Mouse (Mus musculus) layer of hippocampus, postnatal 25 days (tissue): ENCODE data around the gene Hdgfl1. TPM values are rescaled to one million over a fixed set of nuclear protein-coding genes. Genes with fewer than 3 reads are reported as not detected.

Source experiments
- DNase-seq, 2 experiments: peaks; one replicate each; pipeline ENCODE4 v3.0.0; 2022; ENCODE audit warnings: mixed read lengths in 2 of 2, low spot score in 1 of 2; ENCODE audit errors: extremely low spot score in 1 of 2
- total RNA-seq, 2 experiments: library from RNA; stranded (reverse); gene quantifications; 2 replicates each; pipeline ENCODE4 v1.2.3; 2021

The Hdgfl1 gene
- not detected for total RNA-seq

DNA sequence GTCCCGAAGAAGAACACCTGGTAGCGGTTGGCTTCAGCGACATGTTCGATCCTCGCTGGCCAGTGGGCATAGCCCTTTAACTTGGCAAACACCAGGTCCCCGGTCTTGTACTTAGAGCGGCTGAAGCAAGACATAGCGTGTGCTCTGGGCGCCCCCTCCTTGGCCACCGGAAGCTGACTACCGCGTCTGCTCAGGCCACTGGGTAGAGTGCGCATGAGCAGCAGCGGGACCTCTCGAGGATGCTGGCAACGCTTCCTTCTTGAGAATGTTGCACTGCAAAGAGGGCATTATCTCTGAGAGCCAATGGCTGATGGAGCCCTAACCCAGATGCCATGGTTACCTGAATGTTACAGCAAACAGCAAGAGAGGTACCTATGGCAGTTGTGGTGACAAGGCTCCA, at the start of gene Hdgfl1:
Gene Hdgfl1, minus strand, starts transcription at position 211 of the 400 bp plus-strand sequence.
- no peak for DNase-seq

DNA sequence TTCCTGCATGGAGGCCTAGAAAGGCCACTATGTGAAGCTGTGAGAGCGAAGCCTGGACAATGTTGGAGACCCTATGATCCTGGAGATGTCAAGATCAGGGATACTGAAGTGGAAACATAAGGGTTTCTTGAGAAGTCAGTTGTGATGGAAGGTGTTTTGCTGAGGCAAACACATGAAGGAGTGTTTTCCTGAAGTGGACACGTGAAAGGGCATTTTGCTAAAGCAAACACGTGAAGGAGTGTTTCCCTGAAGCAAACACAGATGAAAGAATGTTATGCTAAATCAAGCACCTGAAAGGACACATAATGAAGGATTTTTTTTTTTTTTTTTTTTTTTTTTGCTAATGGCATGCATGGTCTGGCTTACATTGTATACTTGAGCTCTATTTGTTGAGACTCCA, 25.5 kb upstream of the Hdgfl1 start:
- DNase-seq = no peak

- DNase-seq = no peak
Measured at GRCm38 (mm10) chr13:26769424-26769823, 541 bp downstream of the Hdgfl1 start.

GRCm38 (mm10) chr13:26761966-26762803, 7.8 kb downstream of the Hdgfl1 start:
- DNase-seq = no peak

GRCm38 (mm10) chr13:26752863-26753262, 17.1 kb downstream of the Hdgfl1 start:
- DNase-seq = no peak

- DNase-seq = no peak
Measured at GRCm38 (mm10) chr13:26752414-26752813, 17.6 kb downstream of the Hdgfl1 start.

DNA sequence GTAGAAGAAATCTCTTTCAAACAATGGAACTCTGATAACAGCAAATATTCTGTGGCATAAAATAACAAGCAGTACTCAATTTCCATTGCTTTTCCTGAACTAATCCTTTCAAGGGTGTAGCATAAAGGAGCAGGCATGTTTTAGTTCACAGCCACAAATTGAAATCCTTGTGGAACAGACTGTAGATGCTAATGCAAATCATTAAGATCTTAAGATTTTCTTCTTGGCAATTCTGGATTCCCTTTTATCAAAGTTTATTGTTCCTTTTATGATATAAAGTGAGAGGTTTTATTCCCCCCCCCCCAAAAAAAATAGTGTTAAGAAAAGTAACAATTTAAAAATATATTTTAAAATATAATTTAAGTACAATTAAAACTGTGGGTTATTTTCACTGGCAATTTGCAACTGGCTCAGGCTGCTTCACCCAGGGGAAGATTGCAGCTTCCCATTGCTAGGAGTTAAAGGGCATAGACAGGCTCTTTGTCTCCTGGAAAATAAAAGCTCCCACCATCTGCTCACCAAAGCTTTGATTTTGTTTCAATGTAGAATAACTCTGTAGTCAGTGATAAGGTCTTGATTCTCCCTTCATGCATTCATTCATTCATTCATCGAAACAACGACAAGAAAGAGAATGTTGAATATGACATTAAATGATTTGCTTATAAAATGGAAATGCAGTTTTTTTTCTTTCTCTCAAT, 24.1 kb downstream of the Hdgfl1 start:
- no peak for DNase-seq

DNA sequence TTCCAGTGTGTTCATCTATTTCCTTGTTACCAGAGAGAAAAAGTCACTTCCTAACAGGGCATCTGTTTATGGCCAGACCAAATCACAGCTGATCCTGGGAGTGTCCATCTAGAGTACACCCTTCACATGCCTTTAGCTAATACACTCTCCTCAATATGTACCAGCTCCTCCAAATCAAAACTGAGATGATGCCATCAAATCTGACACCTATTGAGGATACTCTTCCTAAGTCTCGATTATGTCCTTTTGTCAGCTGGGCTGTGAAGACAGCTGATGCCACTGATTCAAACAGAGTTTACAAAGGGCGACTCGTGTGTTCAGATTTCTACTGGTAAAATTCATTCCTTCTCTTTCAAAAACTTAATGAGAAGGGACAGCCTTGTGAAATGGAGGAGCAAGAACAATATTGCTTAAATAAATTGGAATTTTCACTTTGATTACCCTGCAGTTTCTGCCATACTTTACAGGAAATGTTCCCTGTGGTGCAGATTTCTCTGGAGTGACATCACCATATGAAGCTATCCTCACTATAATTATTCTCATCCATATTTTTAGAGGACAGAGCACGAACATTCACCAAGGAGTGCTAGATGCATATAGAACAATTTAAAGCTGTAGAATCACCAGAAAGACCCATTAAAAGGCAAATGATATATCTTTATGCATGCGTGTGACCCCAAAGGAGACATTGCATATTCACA, 24.8 kb downstream of the Hdgfl1 start:
- no peak for DNase-seq

DNA sequence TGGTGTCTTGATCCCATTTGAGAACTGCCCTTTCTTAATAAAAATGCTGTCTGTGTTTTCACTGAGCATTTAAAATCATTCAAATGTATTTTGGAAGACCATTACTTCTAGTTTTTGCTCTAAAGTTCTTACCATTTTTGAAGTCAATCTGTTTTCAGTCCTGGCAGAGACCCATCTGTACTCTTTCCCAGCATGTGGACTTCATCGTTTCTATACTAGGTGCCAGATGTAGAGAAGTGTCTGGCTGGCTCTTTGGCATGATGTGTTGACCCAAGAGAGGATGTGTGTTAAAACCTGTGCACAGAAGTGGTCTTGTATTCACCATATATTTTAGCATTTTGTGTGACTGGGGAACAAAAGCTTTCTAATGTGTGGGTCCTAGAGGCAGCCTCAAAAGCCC, 25.9 kb downstream of the Hdgfl1 start:
- no peak for DNase-seq

GRCm38 (mm10) chr13:26734981-26735380, 35.0 kb downstream of the Hdgfl1 start:
- DNase-seq = no peak

- DNase-seq = no peak
Measured at GRCm38 (mm10) chr13:26724250-26724649, 45.7 kb downstream of the Hdgfl1 start.

DNA sequence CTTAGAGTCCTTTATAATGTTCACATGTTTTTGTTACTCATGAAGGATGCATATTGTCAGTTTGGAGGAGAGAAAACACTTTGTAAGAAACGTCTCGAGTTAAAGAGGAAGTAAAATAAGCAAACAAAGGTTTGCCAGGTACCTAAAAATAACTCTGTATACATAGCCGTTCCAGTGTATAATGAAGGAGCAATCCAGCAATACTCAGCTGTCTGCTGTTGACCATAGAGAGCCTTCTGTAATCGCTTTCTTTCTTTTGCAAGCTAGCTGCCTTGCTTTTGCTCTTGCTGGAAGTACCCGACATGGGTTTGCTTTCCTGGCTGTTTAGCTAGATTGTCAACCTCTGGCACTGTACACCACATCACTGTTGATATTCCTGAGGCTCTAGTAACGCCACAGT, 48.6 kb downstream of the Hdgfl1 start:
- no peak for DNase-seq

GRCm38 (mm10) chr13:26720917-26721316, 49.0 kb downstream of the Hdgfl1 start:
- no peak for DNase-seq

- DNase-seq = no peak
Measured at GRCm38 (mm10) chr13:26719146-26719715, 50.7 kb downstream of the Hdgfl1 start.
